Mouse (Mus musculus) midbrain, embryonic 14.5 days (tissue): ENCODE results near the gene Fam193a. TPM values are rescaled to one million over a fixed set of nuclear protein-coding genes. Genes with fewer than 3 reads are reported as not detected.

ENCODE experiments used
- ATAC-seq: fragments of 200-750 bp; cut with Nextera tagmentation; 2 replicates; pipeline ENCODE4 v1.8.0; 2017; ENCODE audit warnings: moderate number of reproducible peaks, moderate library complexity; ENCODE audit not compliant: low FRiP score, low TSS enrichment
- DNase-seq: peaks from one replicate; pipeline ENCODE4 v3.0.0-alpha.2; 2015
- H3K27ac ChIP-seq: fragments of 300-500 bp; sonication (generic); replicated peaks from 2 replicates; pipeline ENCODE4 v1.5.1; 2014; ENCODE audit warnings: mild to moderate bottlenecking, low read depth, low read length, moderate library complexity
- H3K27me3 ChIP-seq: fragments of 300-500 bp; sonication (generic); 2 replicates; pipeline ENCODE4 v1.6.1; 2014; ENCODE audit warnings: low read length, control low read depth, mixed read lengths; ENCODE audit not compliant: control insufficient read depth, insufficient read depth
- H3K36me3 ChIP-seq: fragments of 300-500 bp; sonication (generic); 2 replicates; pipeline ENCODE4 v1.6.1; 2014; ENCODE audit warnings: low read length, control low read depth; ENCODE audit not compliant: control insufficient read depth, insufficient read depth
- H3K4me1 ChIP-seq: fragments of 300-500 bp; sonication (generic); 2 replicates; pipeline ENCODE4 v1.6.1; 2014; ENCODE audit warnings: mild to moderate bottlenecking, antibody characterized with exemption, low read length, control low read depth; ENCODE audit not compliant: control insufficient read depth, insufficient read depth
- H3K4me2 ChIP-seq: fragments of 300-500 bp; sonication (generic); 2 replicates; pipeline ENCODE4 v1.6.1; 2014; ENCODE audit warnings: mild to moderate bottlenecking, low read length, moderate library complexity
- H3K4me3 ChIP-seq: fragments of 300-500 bp; sonication (generic); replicated peaks from 2 replicates; pipeline ENCODE4 v1.5.1; 2014; ENCODE audit warnings: low read depth, low read length
- H3K9ac ChIP-seq: fragments of 300-500 bp; sonication (generic); replicated peaks from 2 replicates; pipeline ENCODE4 v1.6.1; 2014; ENCODE audit warnings: mild to moderate bottlenecking, low read length, moderate library complexity
- H3K9me3 ChIP-seq: fragments of 300-500 bp; sonication (generic); 2 replicates; pipeline ENCODE4 v1.6.1; 2016; ENCODE audit warnings: low read length, control low read depth, mixed read lengths; ENCODE audit not compliant: control insufficient read depth
- WGBS: fragments of 180-500 bp; shearing (Covaris S2); extraction: QIAGEN DNeasy Blood & Tissue Kit; methylation state at CpG from one replicate; pipeline ENCODE4 v1.1.7; 2014; 5-methylcytosine and 5-hydroxymethylcytosine counted together
- polyA plus RNA-seq: library from polyadenylated mRNA; unstranded; fragments of >200 nt; fragmentation: Nextera tagmentation; extraction: Ambion mirVana; gene quantifications from 2 replicates; pipeline ENCODE4 v1.2.1, GENCODE M21; 2014

Gene Fam193a
- 20.8 and 21.9 TPM in 2 replicates for polyA plus RNA-seq

DNA sequence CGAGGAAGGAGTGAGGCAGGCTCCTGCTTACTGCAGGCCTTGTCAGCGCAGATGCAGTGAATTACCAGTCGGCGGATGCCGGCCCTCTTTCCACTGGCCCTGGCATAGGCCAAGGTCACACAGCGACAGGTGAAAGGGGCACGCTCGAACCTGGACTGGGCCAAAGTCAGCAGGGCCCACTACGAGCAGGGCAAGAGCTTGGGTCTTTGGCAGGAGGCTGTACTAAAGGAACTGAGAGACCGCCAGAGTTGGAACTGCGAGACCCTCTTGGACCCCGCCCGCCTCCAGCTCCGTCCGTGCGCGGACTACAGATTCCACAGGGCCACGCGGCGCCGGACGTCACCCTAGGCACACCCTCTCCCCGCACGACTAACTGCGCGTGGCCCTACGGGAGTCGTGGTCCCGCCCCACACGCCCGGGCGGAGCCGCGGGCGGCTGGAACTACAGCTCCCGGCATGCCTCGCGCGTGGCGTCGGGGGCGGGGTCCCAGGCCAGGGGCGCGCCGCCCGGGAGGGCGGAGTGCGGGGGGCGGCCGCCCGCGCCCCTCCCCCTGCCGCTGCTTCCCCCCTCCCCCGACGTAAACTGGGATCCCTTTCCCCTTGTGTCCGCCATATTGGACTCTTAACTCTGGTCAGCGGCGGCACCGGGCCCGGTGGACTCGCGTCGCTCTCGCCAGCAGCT lies at the start of gene Fam193a:
Gene Fam193a (plus strand): TSS at position 593 of the 681 bp plus-strand sequence.
- peak within 1 kb of the TSS; percentile 88 for H3K4me3 ChIP-seq
- H3K9me3 ChIP-seq, result no peaks in the 10 kb centered on the region
- DNase-seq (peak; percentile 99), ATAC-seq (peak; percentile 100)
- peaks cover 14% of the 10 kb centered on the region for H3K4me1 ChIP-seq
- no peaks in the 10 kb centered on the region for H3K27me3 ChIP-seq
- H3K4me2 ChIP-seq, result peak within 1 kb of the TSS; percentile 73
- peak within 1 kb of the TSS; percentile 89 for H3K9ac ChIP-seq
- H3K27ac ChIP-seq, result peak within 1 kb of the TSS; percentile 90
- WGBS, result under 1% methylated on average over 59 of the region's 64 CpGs
- no peaks in the 10 kb centered on the region for H3K36me3 ChIP-seq

GRCm38 (mm10) chr5:34321236-34321635 lies 48.5 kb upstream of the Fam193a start:
- no peak overlapping the region for H3K4me3 ChIP-seq
- no peaks in the 10 kb centered on the region for H3K9me3 ChIP-seq
- H3K36me3 ChIP-seq, result no peaks in the 10 kb centered on the region
- H3K4me1 ChIP-seq, result 0 out of 2 replicates have a peak, but pooled peaks cover 4% of the 10 kb centered on the region
- ATAC-seq, result no peak
- H3K9ac ChIP-seq, result no peak overlapping the region
- no peak overlapping the region for H3K27ac ChIP-seq
- H3K4me2 ChIP-seq, result no peak overlapping the region
- WGBS, result 85% methylated on average over 4 of the region's 4 CpGs
- no peak for DNase-seq
- H3K27me3 ChIP-seq, result no peaks in the 10 kb centered on the region

- Histone ChIP-seq H3K27ac (no peak overlapping the region), H3K36me3 (no peaks in the 10 kb centered on the region), H3K9me3 (no peaks in the 10 kb centered on the region), H3K4me2 (no peak overlapping the region), H3K4me1 (0 out of 2 replicates have a peak, but pooled peaks cover 14% of the 10 kb centered on the region), H3K9ac (no peak overlapping the region), H3K4me3 (no peak overlapping the region), H3K27me3 (no peaks in the 10 kb centered on the region)
- ATAC-seq (no peak), DNase-seq (peak; percentile 44)
Measured at GRCm38 (mm10) chr5:34325286-34325685, 44.4 kb upstream of the Fam193a start.

DNA sequence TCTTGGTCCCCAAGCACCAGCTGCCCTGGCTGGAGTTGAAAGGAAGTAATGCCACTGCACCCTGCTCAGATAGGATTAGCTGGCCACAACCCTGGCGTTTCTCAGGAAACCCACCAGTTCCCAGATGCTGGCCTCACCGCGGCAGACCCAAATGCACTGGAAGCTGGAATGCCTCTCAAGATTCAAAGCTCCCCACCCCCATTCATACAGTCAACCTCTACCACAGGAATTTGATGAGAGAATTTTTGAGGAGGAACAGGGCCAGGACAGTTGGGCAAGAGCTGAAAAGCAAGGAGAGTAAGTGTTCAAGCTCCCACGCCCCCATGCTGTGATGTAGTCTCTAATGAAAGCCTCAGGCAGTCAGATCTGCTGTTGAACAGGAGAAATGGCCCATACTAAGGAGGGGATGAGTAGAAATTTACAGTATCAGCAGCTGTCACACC lies 43.5 kb upstream of the Fam193a start:
- Histone ChIP-seq H3K4me2 (peak overlapping the region; percentile 55; the same call in 1 of the 2 replicates), H3K36me3 (no peaks in the 10 kb centered on the region), H3K27me3 (no peaks in the 10 kb centered on the region), H3K27ac (no peak overlapping the region), H3K4me1 (0 out of 2 replicates have a peak, but pooled peaks cover 14% of the 10 kb centered on the region), H3K9ac (no peak overlapping the region), H3K9me3 (no peaks in the 10 kb centered on the region), H3K4me3 (no peak overlapping the region)
- WGBS, result 16% methylated on average over 4 of the region's 4 CpGs
- ATAC-seq (no peak), DNase-seq (peak; percentile 36)

DNA sequence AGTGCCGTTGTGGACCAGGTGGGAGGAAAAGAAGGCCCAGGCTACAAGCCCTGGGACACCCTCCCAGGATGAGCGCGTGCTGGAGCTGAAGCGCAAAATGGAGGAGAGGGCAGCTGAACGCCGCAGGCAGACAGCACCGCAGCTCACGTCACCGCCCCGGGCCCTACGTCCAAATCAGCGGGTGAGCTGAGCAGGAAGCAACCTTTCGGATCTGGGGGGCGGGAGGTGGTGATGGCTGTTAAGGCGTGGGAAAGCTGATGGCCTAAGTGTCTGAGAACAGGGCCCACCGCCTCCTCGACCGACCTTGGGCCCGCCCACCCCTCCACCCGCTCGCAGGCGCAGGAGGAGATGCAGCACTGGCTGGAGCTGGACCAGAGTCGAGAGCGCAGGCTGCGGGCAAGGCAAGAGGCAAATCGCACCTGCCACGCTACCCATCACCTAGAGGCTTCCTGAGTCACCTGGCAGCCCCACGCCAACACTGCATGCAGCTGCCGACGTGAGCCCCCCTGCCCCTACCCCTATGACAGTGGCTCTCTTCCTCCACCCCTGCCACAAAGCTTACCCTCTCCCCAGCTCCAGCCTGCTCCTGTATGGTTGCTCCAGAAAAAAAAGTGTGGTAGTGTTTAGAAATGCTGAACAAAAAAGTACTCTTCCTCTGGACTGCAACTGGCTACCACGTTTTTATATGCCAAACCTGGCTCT lies 42.7 kb upstream of the Fam193a start:
- H3K27me3 ChIP-seq, result no peaks in the 10 kb centered on the region
- peak overlapping the region; percentile 55 for H3K9ac ChIP-seq
- DNase-seq, result peak; percentile 62
- H3K36me3 ChIP-seq, result no peaks in the 10 kb centered on the region
- H3K4me3 ChIP-seq, result peak overlapping the region; percentile 27
- 0 out of 2 replicates have a peak, but pooled peaks cover 14% of the 10 kb centered on the region for H3K4me1 ChIP-seq
- WGBS, result 12% methylated on average over 31 of the region's 31 CpGs
- H3K27ac ChIP-seq, result peak overlapping the region; percentile 21; the same call in 1 of the 2 replicates
- H3K4me2 ChIP-seq, result peak overlapping the region; percentile 55
- peak; percentile 66 for ATAC-seq
- H3K9me3 ChIP-seq, result no peaks in the 10 kb centered on the region

- Histone ChIP-seq H3K4me1 (peaks cover 15% of the 10 kb centered on the region; the same call in 1 of the 2 replicates), H3K4me3 (no peak overlapping the region), H3K36me3 (no peaks in the 10 kb centered on the region), H3K9ac (no peak overlapping the region), H3K27ac (no peak overlapping the region), H3K4me2 (no peak overlapping the region), H3K9me3 (no peaks in the 10 kb centered on the region), H3K27me3 (no peaks in the 10 kb centered on the region)
- 87% methylated on average over 2 of the region's 2 CpGs for WGBS
- no peak for ATAC-seq
- DNase-seq, result no peak
Measured at GRCm38 (mm10) chr5:34330136-34330535, 39.6 kb upstream of the Fam193a start.

DNA sequence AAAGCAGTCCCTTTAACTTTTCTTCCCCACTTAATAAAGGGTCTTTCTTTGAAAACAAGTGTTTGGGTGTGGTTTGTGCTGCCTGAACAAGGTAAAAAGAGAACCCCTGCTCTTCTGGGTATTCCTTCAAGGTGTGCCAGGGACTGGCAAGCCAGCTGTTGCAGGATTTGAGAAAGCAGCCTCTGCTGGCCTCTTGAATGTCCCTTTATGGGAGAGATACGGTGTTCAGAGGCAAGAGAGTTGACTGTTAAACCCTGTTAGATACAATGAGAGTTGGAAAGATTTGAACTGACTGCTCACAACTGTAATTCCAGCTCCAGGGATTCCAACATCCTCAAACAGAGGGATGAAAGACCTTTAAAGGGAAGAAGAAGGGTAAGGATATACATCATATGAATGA lies 35.7 kb upstream of the Fam193a start:
- no peak for DNase-seq
- Histone ChIP-seq H3K4me1 (peaks cover 18% of the 10 kb centered on the region), H3K27me3 (no peaks in the 10 kb centered on the region), H3K4me2 (no peak overlapping the region), H3K9me3 (no peaks in the 10 kb centered on the region), H3K36me3 (no peaks in the 10 kb centered on the region), H3K4me3 (no peak overlapping the region), H3K9ac (no peak overlapping the region), H3K27ac (no peak overlapping the region)
- ATAC-seq, result no peak
- 91% methylated on average over 1 of the region's 1 CpGs for WGBS

- WGBS, result 3% methylated on average over 21 of the region's 21 CpGs
- Histone ChIP-seq H3K4me1 (peaks cover 18% of the 10 kb centered on the region), H3K27ac (peak overlapping the region; percentile 87), H3K36me3 (no peaks in the 10 kb centered on the region), H3K4me3 (peak overlapping the region; percentile 97), H3K27me3 (no peaks in the 10 kb centered on the region), H3K9me3 (no peaks in the 10 kb centered on the region), H3K9ac (peak overlapping the region; percentile 93), H3K4me2 (peak overlapping the region; percentile 78)
- ATAC-seq (peak; percentile 67), DNase-seq (no peak)
Measured at GRCm38 (mm10) chr5:34335539-34336096, 34.1 kb upstream of the Fam193a start.
